Mouse (Mus musculus) forebrain, embryonic 15.5 days (tissue): Measurements from ENCODE around the gene Zmynd8. TPM values are rescaled to one million over a fixed set of nuclear protein-coding genes. Genes with fewer than 3 reads are reported as not detected.

Experiments
- ATAC-seq: fragments of 200-750 bp; cut with Nextera tagmentation; replicated peaks from 2 replicates; pipeline ENCODE4 v1.8.0; 2017; ENCODE audit warnings: mild to moderate bottlenecking, moderate TSS enrichment, moderate library complexity
- H3K27ac ChIP-seq: fragments of 300-500 bp; sonication (generic); replicated peaks from 2 replicates; pipeline ENCODE4 v1.5.1; 2015; ENCODE audit warnings: mild to moderate bottlenecking, inconsistent platforms
- H3K27me3 ChIP-seq: fragments of 300-500 bp; sonication (generic); 2 replicates; pipeline ENCODE4 v1.6.1; 2015; ENCODE audit warnings: inconsistent platforms
- H3K36me3 ChIP-seq: fragments of 300-500 bp; sonication (generic); 2 replicates; pipeline ENCODE4 v1.6.1; 2015; ENCODE audit warnings: mild to moderate bottlenecking, inconsistent platforms
- H3K4me1 ChIP-seq: fragments of 300-500 bp; sonication (generic); 2 replicates; pipeline ENCODE4 v1.6.1; 2015; ENCODE audit warnings: inconsistent platforms
- H3K4me2 ChIP-seq: fragments of 300-500 bp; sonication (generic); replicated peaks from 2 replicates; pipeline ENCODE4 v1.6.1; 2015; ENCODE audit warnings: mild to moderate bottlenecking, inconsistent platforms
- H3K4me3 ChIP-seq: fragments of 300-500 bp; sonication (generic); 2 replicates; pipeline ENCODE4 v1.5.1; 2015; ENCODE audit warnings: mild to moderate bottlenecking, inconsistent platforms
- H3K9ac ChIP-seq: fragments of 300-500 bp; sonication (generic); replicated peaks from 2 replicates; pipeline ENCODE4 v1.6.1; 2015; ENCODE audit warnings: mild to moderate bottlenecking, inconsistent platforms
- H3K9me3 ChIP-seq: fragments of 300-500 bp; sonication (generic); 2 replicates; pipeline ENCODE4 v1.6.1; 2016; ENCODE audit warnings: inconsistent platforms
- WGBS: fragments of 180-500 bp; shearing (Covaris S2); methylation state at CpG from one replicate; pipeline ENCODE4 v1.1.7; 2015; ENCODE audit warnings: mixed read lengths; 5-methylcytosine and 5-hydroxymethylcytosine counted together
- polyA plus RNA-seq: library from polyadenylated mRNA; unstranded; fragments of >200 nt; fragmentation: Nextera tagmentation; extraction: Ambion mirVana; gene quantifications from 2 replicates; pipeline ENCODE4 v1.2.1, GENCODE M21; 2015

Gene Zmynd8
- polyA plus RNA-seq, 1 experiment from 2014 or later = 81.0 TPM

DNA sequence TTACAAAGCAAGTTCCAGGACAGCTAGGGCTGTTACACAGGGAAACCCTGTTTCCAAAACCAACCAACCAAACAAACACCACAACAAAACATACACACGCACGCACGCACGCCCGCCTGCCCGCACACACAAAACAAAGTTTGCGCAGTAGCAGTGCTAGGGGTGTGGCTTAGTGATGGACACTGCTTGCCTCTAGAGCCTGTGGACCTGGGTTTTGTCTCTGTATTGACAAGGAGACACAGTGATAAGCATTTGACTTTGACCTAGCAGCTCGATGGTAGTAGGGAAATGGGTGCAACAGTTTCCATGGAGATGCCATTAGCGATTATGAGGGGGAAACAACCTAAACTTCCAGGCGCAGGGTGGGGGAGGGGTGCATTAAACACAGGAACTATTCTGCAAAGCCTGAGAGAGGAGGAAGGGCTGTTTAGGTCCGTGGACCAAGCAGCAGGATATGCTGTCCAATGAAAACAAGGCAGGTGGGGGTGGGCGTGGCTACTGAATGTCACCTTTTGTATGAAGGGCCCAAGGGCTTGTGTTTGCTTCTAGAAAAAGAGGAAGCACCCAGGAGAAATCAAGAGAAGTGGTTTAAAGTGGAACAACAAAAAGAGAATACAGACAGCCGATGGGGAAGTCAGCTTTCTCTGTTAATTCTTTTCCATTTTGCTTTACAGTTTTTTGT lies 23.4 kb upstream of the Zmynd8 start:
- Histone ChIP-seq H3K9me3 (no peaks in the 10 kb centered on the region), H3K4me3 (no peak overlapping the region), H3K36me3 (no peaks in the 10 kb centered on the region), H3K4me1 (no peaks in the 10 kb centered on the region), H3K9ac (no peak overlapping the region), H3K27me3 (no peaks in the 10 kb centered on the region), H3K27ac (no peak overlapping the region), H3K4me2 (no peak overlapping the region)
- WGBS = 66% methylated on average over 13 of the region's 13 CpGs
- no peak for ATAC-seq

DNA sequence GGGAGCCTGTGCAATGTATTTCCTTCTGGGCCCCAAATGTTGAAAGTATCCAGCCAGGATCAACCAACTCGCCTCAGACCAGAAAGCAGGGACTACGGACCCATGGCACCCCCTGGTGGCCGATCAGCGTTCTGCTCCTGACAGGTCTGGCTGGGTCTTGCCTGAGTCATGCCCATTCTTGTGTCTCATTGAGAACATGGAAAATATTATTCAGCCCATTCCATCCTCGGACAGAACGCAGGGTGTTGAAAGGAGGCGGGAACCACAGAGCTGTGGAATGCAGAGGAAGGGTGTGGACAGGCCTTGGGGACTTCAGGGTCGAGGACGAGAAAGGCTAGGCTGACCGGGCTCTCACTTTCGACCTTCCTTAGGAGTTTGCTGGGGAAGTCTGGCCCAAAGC lies 15.5 kb upstream of the Zmynd8 start:
- WGBS = 29% methylated on average over 11 of the region's 11 CpGs
- Histone ChIP-seq H3K4me2 (no peak overlapping the region), H3K9ac (no peak overlapping the region), H3K9me3 (no peaks in the 10 kb centered on the region), H3K36me3 (no peaks in the 10 kb centered on the region), H3K4me1 (no peaks in the 10 kb centered on the region), H3K27ac (no peak overlapping the region), H3K4me3 (no peak overlapping the region), H3K27me3 (no peaks in the 10 kb centered on the region)
- peak; percentile 58 for ATAC-seq

DNA sequence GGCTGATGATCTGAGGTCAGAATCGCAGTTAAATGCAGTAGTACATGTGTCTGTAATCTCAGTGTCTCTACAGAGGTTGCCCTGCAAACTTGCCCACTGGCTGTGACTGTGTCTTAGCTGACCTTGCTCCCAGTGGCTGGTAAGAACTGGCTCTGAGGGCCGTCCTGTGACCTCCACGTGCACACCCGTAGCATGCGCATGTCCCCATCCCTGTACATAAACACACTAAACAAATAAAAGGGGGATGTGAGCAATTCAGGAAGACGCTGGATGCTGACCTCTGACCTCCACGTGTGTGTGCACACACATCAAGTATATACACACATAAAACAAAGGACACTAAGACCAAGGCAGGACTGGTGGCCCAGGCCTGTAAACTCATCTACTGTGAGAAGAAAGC lies 14.3 kb upstream of the Zmynd8 start:
- no peak for ATAC-seq
- Histone ChIP-seq H3K4me2 (no peak overlapping the region), H3K4me3 (no peak overlapping the region), H3K9me3 (no peaks in the 10 kb centered on the region), H3K9ac (no peak overlapping the region), H3K36me3 (no peaks in the 10 kb centered on the region), H3K27ac (no peak overlapping the region), H3K27me3 (no peaks in the 10 kb centered on the region), H3K4me1 (no peaks in the 10 kb centered on the region)
- WGBS = 90% methylated on average over 7 of the region's 7 CpGs

DNA sequence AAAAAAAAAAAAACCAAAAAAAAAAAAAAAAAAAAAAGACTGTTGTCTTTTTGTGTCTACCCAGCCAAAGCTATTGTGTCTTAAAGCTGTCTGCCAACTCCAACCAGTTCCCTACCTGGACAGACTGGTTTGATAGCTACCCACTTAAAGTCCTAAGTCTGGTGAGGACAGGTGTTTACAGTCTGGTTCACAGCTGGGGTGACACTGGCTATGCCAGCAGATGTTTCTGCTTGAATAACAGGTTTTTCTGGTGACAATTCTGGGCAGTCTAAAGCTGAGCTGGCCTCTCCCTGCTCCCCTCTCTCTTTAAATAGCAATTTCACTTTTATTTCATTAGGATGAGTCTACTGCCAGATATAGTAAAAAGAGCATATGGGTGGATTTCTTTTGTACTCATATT lies 10.9 kb upstream of the Zmynd8 start:
- Histone ChIP-seq H3K27ac (no peak overlapping the region), H3K4me3 (no peak overlapping the region), H3K4me2 (no peak overlapping the region), H3K9me3 (no peaks in the 10 kb centered on the region), H3K36me3 (no peaks in the 10 kb centered on the region), H3K4me1 (0 out of 2 replicates have a peak, but pooled peaks cover 7% of the 10 kb centered on the region), H3K27me3 (no peaks in the 10 kb centered on the region), H3K9ac (no peak overlapping the region)
- ATAC-seq = no peak

DNA sequence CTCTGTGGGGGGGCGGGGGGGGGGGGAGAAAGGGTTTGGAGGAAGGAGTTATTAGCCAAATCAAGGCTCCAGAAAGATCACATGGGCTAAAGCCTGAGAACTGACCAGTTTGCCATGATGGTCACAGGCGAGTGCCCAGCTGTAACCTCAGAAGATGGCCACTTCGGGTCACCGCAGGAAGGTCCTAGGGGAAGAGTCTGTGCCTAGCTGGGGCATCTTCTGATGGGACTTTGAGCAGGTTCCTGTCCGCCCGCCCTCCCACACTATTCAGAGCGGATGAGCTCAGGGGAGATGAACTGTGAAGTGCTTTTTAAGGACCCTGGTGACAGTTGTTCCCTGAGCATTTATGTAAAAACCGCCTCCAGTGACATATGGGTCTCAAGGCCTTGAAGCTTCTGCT lies 8.4 kb upstream of the Zmynd8 start:
- no peak for ATAC-seq
- 66% methylated on average over 8 of the region's 8 CpGs for WGBS
- H3K9me3 ChIP-seq = no peaks in the 10 kb centered on the region
- no peak overlapping the region for H3K4me2 ChIP-seq
- no peaks in the 10 kb centered on the region for H3K27me3 ChIP-seq
- no peak overlapping the region for H3K27ac ChIP-seq
- no peak overlapping the region for H3K4me3 ChIP-seq
- 0 out of 2 replicates have a peak, but pooled peaks cover 7% of the 10 kb centered on the region for H3K4me1 ChIP-seq
- no peaks in the 10 kb centered on the region for H3K36me3 ChIP-seq
- H3K9ac ChIP-seq = no peak overlapping the region

DNA sequence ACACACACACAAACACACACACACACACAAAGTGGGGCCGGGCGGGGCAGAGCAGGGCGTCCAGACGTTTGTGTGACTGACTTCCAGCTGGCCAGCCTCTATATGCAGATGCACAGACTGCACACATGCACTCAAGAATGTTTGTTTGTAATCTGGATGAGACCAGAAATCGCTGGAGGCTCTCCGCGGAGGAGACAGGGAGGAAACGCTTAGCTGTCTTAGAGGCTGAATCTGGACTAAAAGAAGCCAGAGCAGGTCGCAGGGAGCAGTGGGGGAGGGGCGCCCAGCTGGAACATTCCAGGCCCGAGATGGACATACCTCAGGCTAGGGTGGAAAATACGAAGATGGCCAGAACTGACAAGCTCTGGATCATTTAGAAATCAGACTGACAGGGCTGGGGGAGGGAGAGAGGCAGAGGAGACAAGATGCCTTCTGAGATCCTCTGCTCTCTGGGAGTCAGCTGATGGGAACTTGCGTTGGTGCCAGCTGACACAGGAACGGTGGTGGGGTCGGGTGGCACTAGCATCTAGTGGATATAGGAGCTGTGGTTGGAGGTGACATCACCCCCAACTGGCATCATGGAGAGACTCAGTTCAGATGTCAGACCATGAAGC lies 7.6 kb upstream of the Zmynd8 start:
- Histone ChIP-seq H3K4me1 (0 out of 2 replicates have a peak, but pooled peaks cover 7% of the 10 kb centered on the region), H3K4me3 (no peak overlapping the region), H3K36me3 (no peaks in the 10 kb centered on the region), H3K27ac (no peak overlapping the region), H3K27me3 (no peaks in the 10 kb centered on the region), H3K9ac (no peak overlapping the region), H3K9me3 (no peaks in the 10 kb centered on the region), H3K4me2 (no peak overlapping the region)
- no peak for ATAC-seq
- WGBS = 37% methylated on average over 15 of the region's 15 CpGs

DNA sequence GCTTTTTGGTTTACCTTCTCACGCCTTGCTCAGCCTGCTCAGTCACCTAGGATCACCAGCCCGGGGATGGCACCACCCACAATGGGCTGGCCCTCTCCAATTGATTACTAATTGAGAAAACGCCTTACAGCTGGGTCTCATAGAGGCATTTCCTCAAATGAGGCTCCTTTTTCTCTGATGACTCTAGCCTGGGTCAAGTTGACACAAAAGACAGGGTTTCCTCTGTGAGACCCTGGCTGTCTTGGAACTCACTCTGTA lies 2.2 kb upstream of the Zmynd8 start:
- no peak overlapping the region for H3K27ac ChIP-seq

DNA sequence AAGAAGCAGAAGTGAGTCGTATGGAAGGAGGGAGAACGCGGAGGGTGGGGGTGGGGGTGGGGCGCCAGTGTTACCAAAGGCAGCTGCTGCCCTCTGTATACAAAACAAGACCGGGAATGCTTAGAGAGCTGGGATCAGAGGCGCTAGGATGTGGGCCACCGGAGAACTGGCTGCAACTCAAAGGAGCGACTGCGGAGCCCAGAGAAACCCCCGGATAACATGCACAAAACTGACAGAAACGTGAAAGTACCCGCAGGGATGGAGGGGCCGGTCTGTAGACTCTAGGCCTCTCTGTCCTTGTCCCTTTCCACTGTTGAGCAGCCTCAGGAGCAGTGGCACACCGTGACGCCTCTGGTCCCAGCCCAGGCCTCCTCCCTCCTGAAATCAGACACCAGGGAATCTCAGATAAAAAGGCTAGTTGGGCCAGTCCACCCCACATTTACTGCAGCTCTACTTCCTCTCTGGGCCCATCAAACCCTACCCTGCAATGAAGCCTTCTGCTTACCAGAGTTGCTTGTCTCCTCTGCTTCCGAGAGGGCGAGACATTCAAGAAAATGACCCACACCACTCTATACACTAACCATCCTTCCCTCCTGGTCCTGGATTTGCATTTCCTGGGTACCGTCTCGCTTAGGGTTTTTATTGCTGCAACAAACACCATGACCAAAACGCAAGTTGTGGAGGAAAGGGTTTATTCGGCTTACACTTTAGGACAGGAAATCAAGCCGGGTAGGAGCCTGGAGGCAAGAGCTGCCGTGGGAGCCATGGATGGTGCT lies 1.7 kb upstream of the Zmynd8 start:
- H3K27me3 ChIP-seq = no peaks in the 10 kb centered on the region
- no peak overlapping the region for H3K4me2 ChIP-seq
- H3K9me3 ChIP-seq = no peaks in the 10 kb centered on the region
- H3K27ac ChIP-seq = peak overlapping the region; percentile 72
- no peak overlapping the region for H3K4me3 ChIP-seq
- peaks cover 13% of the 10 kb centered on the region for H3K4me1 ChIP-seq
- H3K9ac ChIP-seq = no peak overlapping the region
- H3K36me3 ChIP-seq = no peaks in the 10 kb centered on the region
- 0 out of 2 replicates have a peak, but pooled peaks have one; percentile 67 for ATAC-seq
- 19% methylated on average over 23 of the region's 23 CpGs for WGBS

More for the DNA sequence above, 2.2 kb upstream of the Zmynd8 start:
- H3K4me2 ChIP-seq = no peak overlapping the region
- H3K9me3 ChIP-seq = no peaks in the 10 kb centered on the region
- no peak overlapping the region for H3K4me3 ChIP-seq
- no peaks in the 10 kb centered on the region for H3K36me3 ChIP-seq
- H3K9ac ChIP-seq = no peak overlapping the region
- ATAC-seq = no peak
- WGBS = 36% methylated on average over 3 of the region's 3 CpGs
- no peaks in the 10 kb centered on the region for H3K27me3 ChIP-seq
- peaks cover 13% of the 10 kb centered on the region for H3K4me1 ChIP-seq

DNA sequence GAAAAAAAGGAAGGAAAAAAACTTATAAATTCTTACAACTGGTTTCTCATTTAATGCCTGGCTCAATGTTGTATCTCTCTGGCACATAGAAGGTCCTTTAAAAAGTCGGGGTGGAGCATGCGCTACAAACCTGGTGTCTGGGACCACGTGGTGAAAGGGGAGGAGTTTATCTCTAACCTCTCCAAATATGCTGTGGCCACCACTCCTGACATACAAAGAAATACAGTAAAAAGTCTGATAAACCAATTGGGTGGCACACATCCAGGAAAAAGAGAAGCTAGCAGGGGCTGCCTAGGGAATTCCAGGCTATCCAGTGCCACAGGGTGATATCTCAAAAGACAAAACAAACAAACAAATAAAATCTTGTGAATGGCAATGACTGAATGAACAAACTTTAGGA lies 1.1 kb upstream of the Zmynd8 start:
- Histone ChIP-seq H3K27ac (no peak overlapping the region), H3K36me3 (no peaks in the 10 kb centered on the region), H3K4me1 (peaks cover 13% of the 10 kb centered on the region), H3K4me2 (no peak overlapping the region), H3K4me3 (no peak overlapping the region), H3K9ac (no peak overlapping the region), H3K27me3 (no peaks in the 10 kb centered on the region), H3K9me3 (no peaks in the 10 kb centered on the region)
- 28% methylated on average over 3 of the region's 3 CpGs for WGBS
- ATAC-seq = no peak

DNA sequence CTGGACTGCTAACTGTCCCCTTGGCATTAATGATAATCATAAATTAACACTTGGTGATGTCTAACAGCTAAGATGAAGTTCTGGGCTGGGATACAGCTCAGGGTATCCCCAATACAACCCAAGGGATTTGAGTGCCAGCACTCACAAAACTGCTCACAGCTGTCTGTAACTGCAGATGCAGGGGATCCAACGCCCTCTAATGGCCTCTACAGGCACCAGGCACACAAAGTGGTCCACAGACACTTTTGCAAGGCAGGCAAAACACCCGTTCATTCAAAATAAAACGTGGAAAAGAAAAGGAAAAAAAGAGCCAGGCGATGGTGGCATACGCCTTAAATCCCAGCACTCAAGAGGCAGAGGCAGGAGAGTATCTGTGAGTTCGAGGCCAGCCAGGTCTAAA lies 658 bp upstream of the Zmynd8 start:
- Histone ChIP-seq H3K36me3 (no peaks in the 10 kb centered on the region), H3K9me3 (no peaks in the 10 kb centered on the region), H3K4me3 (no peak overlapping the region), H3K27ac (no peak overlapping the region), H3K4me1 (peaks cover 13% of the 10 kb centered on the region), H3K27me3 (no peaks in the 10 kb centered on the region), H3K4me2 (no peak overlapping the region), H3K9ac (no peak overlapping the region)
- ATAC-seq = no peak
- 46% methylated on average over 6 of the region's 6 CpGs for WGBS

DNA sequence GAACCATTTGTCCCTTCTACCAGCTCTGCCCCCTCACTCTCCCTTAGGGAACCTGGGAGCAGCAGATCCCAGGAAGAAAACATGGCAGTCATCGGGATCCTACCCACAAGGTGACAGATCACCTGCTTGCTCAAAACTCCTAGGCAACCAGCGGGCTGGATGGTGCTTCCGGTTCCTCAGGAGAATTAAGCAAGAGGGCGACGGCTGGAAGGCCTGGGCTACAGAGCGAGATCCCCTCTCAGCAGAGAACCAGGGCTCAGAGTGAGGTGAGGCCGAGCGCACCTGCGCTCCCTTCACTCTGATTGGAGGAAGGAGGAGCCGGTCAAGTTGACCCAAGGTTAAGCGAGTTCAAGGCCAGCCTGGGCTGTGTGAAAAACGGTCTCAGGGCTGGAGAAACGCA lies 2.6 kb downstream of the Zmynd8 start:
- WGBS = 83% methylated on average over 13 of the region's 13 CpGs
- Histone ChIP-seq H3K36me3 (no peaks in the 10 kb centered on the region), H3K4me2 (no peak overlapping the region), H3K9ac (no peak overlapping the region), H3K27me3 (no peaks in the 10 kb centered on the region), H3K9me3 (no peaks in the 10 kb centered on the region), H3K4me3 (no peak overlapping the region), H3K27ac (no peak overlapping the region), H3K4me1 (peaks cover 13% of the 10 kb centered on the region)
- ATAC-seq = no peak

DNA sequence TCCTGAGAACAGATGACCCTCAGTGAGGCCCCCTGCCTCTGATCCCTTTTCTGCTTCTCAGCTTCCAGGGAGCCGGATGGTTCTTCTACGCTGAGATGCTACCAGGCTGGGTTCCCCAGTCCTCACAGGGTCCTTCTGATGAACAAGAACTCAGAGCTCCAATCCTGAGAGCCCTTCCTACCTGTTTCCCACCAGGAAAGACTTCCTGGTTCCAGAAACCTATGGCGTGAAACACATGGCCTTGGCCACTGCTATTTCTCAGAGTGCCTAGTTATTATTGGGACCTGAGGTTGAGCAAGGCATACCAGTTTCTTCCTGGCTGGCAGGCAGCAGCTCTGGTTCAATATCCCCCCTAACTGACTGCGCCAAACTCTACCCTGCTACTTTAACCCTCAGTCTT lies 3.1 kb downstream of the Zmynd8 start:
- H3K4me3 ChIP-seq = no peak overlapping the region
- 85% methylated on average over 4 of the region's 4 CpGs for whole genome bisulfite sequencing
- no peaks in the 10 kb centered on the region for H3K27me3 ChIP-seq
- H3K27ac ChIP-seq = no peak overlapping the region
- no peaks in the 10 kb centered on the region for H3K36me3 ChIP-seq
- H3K4me1 ChIP-seq = peaks cover 9% of the 10 kb centered on the region
- no peak for ATAC-seq
- H3K9me3 ChIP-seq = no peaks in the 10 kb centered on the region
- no peak overlapping the region for H3K9ac ChIP-seq
- no peak overlapping the region for H3K4me2 ChIP-seq
